Mouse (Mus musculus) liver, embryonic 14.5 days (tissue): ENCODE measurements around the gene Soat2.

Experiments
- CTCF ChIP-seq: IDR thresholded peaks from 2 replicates; pipeline ENCODE4 v1.5.1; 2016; ENCODE audit warnings: antibody characterized with exemption, low read depth, control low read depth
- EP300 ChIP-seq: IDR thresholded peaks from 2 replicates; pipeline ENCODE4 v1.6.1; 2016; ENCODE audit warnings: antibody characterized with exemption, low read depth

- TF ChIP-seq EP300 (no peak), CTCF (no peak)
These were observed 25.5 kb downstream of the Soat2 start for GRCm38 (mm10) chr15:102175736-102176319.
